Mouse (Mus musculus): ENCODE measurements at regions not wholly inside any gene's neighbourhood (a gene's known extent, or its start where the extent isn't known, plus 50 kb on each side); places are given as distances from the start of the nearest gene placed in this dataset.

GRCm38 (mm10) chr14:105588391-105589163 is 308.0 kb downstream of the Spry2 start:
- H3K36me3 ChIP-seq (ENCODE audit: control insufficient read depth in 1 of 2, insufficient read depth in 2 of 2, low read length in 2 of 2): peaks cover 0 to 2% of the 10 kb centered on the region in 2 experiments; a peak in 1 of 4 replicates
- no peak overlapping the region for H3K9ac ChIP-seq (ENCODE audit: control insufficient read depth, low read depth, low read length, poor library complexity, severe bottlenecking)
- H3K4me3 ChIP-seq (ENCODE audit: control insufficient read depth in 1 of 2, insufficient read depth in 1 of 2, low read depth in 2 of 2, low read length in 2 of 2): no peak overlapping the region
- no peaks in the 10 kb centered on the region; a peak in 2 of 4 replicates for H3K4me1 ChIP-seq (ENCODE audit: control insufficient read depth in 1 of 2, insufficient read depth in 2 of 2, low read length in 2 of 2)
- no peak for TF ChIP-seq ELF1 (IDR thresholded peaks at IDR 0.05; ENCODE audit: low read depth, low read length)
- no peak for TF ChIP-seq TAL1 (IDR thresholded peaks at IDR 0.05; ENCODE audit: low read length)
- no peak for TF ChIP-seq JUND (IDR thresholded peaks at IDR 0.05; ENCODE audit: low read depth, low read length)
- no peak for TF ChIP-seq GABPA (IDR thresholded peaks at IDR 0.05; ENCODE audit: low read depth, low read length)
- TF ChIP-seq USF1 (IDR thresholded peaks at IDR 0.05; ENCODE audit: low read depth, low read length): no peak
- no peak for TF ChIP-seq SMC3 (IDR thresholded peaks at IDR 0.05; ENCODE audit: low read depth, low read length)
- no peak for TF ChIP-seq KAT2A (conservative IDR thresholded peaks at IDR 0.05; ENCODE audit: low read depth, low read length)
- no peak for TF ChIP-seq TBP (IDR thresholded peaks at IDR 0.05; ENCODE audit: low read depth, low read length)
- no peak for TF ChIP-seq MEF2A (IDR thresholded peaks at IDR 0.05; ENCODE audit: extremely low read depth, insufficient replicate concordance, low read depth, low read length, poor library complexity, severe bottlenecking)
- no peak for TF ChIP-seq POLR2AphosphoS2 (IDR thresholded peaks at IDR 0.05; ENCODE audit: low read length)
- H3K9me3 ChIP-seq (replicated peaks; ENCODE audit: insufficient read depth, low read length): no peaks in the 10 kb centered on the region
- DNase-seq (ENCODE audit: low read depth, low spot score): no peak
- H3K27me3 ChIP-seq (ENCODE audit: control insufficient read depth in 1 of 2, insufficient read depth in 2 of 2, low read length in 2 of 2): no peaks in the 10 kb centered on the region
- H3K27ac ChIP-seq (ENCODE audit: control insufficient read depth, low read depth, low read length): no peak overlapping the region
- no peaks in the 10 kb centered on the region for H3K79me2 ChIP-seq (ENCODE audit: control insufficient read depth, insufficient read depth, low read length, poor library complexity)

GRCm38 (mm10) chr14:105588029-105588390 is 308.6 kb downstream of the Spry2 start:
- H3K9ac ChIP-seq (ENCODE audit: control insufficient read depth, low read depth, low read length, poor library complexity, severe bottlenecking): no peak overlapping the region
- DNase-seq (ENCODE audit: low read depth, low spot score): no peak
- H3K27me3 ChIP-seq (ENCODE audit: control insufficient read depth in 1 of 2, insufficient read depth in 2 of 2, low read length in 2 of 2): no peaks in the 10 kb centered on the region
- no peaks in the 10 kb centered on the region; a peak in 2 of 4 replicates for H3K4me1 ChIP-seq (ENCODE audit: control insufficient read depth in 1 of 2, insufficient read depth in 2 of 2, low read length in 2 of 2)
- H3K27ac ChIP-seq (ENCODE audit: control insufficient read depth, low read depth, low read length): no peak overlapping the region
- H3K79me2 ChIP-seq (ENCODE audit: control insufficient read depth, insufficient read depth, low read length, poor library complexity): no peaks in the 10 kb centered on the region
- H3K9me3 ChIP-seq (replicated peaks; ENCODE audit: insufficient read depth, low read length): no peaks in the 10 kb centered on the region
- TF ChIP-seq ZNF384 (IDR thresholded peaks at IDR 0.05; ENCODE audit: low read depth, low read length) (no peak), SMC3 (IDR thresholded peaks at IDR 0.05; ENCODE audit: low read depth, low read length) (no peak), ZKSCAN1 (IDR thresholded peaks at IDR 0.05; ENCODE audit: low read depth, low read length) (no peak), MXI1 (IDR thresholded peaks at IDR 0.05; ENCODE audit: low read depth, low read length) (no peak), TBP (IDR thresholded peaks at IDR 0.05; ENCODE audit: low read depth, low read length) (no peak), MYB (IDR thresholded peaks at IDR 0.05; ENCODE audit: low read depth, low read length) (no peak), GATA1 (IDR thresholded peaks at IDR 0.05; ENCODE audit: low read depth, low read length) (no peak), NRF1 (IDR thresholded peaks at IDR 0.05; ENCODE audit: insufficient read depth, low read depth, low read length, poor library complexity, severe bottlenecking) (no peak), RAD21 (IDR thresholded peaks at IDR 0.05; ENCODE audit: low read depth, low read length) (no peak), MYC (IDR thresholded peaks at IDR 0.05; ENCODE audit: low read depth, low read length) (no peak), USF1 (IDR thresholded peaks at IDR 0.05; ENCODE audit: low read depth, low read length) (no peak), RCOR1 (IDR thresholded peaks at IDR 0.05; ENCODE audit: low read depth, low read length) (no peak)
- H3K4me3 ChIP-seq (ENCODE audit: control insufficient read depth in 1 of 2, insufficient read depth in 1 of 2, low read depth in 2 of 2, low read length in 2 of 2): no peak overlapping the region
- peaks cover 0 to 2% of the 10 kb centered on the region in 2 experiments; a peak in 1 of 4 replicates for H3K36me3 ChIP-seq (ENCODE audit: control insufficient read depth in 1 of 2, insufficient read depth in 2 of 2, low read length in 2 of 2)
